Mouse (Mus musculus): ENCODE data around the gene Ehd2.

DNA sequence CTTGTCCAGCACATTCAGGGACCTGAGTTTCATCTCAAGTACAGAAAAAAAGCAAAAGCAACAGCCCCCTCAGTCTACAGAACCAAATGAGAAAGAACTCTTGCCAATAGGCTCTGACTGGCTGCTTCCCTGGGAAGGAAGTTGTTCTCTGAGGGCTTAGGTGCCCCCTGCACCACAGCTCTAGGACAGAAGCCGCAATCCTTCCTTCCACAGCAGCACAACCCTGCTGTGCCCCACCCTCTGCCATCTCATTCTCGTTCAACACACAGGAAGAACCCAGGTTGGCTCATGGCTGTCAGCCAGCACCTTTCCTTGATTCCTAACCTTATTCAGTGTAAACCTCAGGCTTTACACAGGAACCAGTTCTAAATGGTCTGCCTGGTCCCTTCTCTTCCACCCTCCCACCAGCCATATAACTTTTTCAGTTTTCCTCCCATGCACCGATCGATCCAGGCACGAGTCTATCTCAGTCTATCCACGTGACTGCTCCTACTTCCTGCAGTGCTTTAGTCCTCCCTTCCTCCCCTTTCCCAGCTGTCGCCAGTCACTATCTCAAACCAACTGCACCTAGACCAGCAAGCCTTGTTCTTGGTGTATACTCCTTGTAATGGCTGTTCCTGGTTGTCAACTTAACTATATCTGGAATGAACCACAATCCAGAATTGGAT, 44.2 kb upstream of the Ehd2 start:
- TF ChIP-seq CTCF (IDR thresholded peaks at IDR 0.05; ENCODE audit: low read depth): no peak
- TF ChIP-seq EP300 (IDR thresholded peaks at IDR 0.05; ENCODE audit: low read depth): no peak
